Mouse (Mus musculus): Measurements from ENCODE around the gene Olfr801. TPM values are rescaled to one million over a fixed set of nuclear protein-coding genes. Genes with fewer than 3 reads are reported as not detected.

The Olfr801 gene
- not detected in 2 replicates for polyA plus RNA-seq (2016; fragmentation: Nextera tagmentation; extraction: Ambion mirVana)

GRCm38 (mm10) chr10:129673765-129674164 is at the start of gene Olfr801:
Gene Olfr801 (minus strand): TSS chr10:129673865.
- no peak within 1 kb of the TSS for H3K4me3 ChIP-seq
- 69% methylated on average over 1 of the region's 1 CpGs for WGBS

GRCm38 (mm10) chr10:129702910-129703309 is 29.2 kb upstream of the Olfr801 start, which contains the start of gene Olfr804:
Gene Olfr804 (plus strand): TSS chr10:129703210.
- Histone ChIP-seq H3K9ac (no peak within 1 kb of the TSS), H3K36me3 (no peaks in the 10 kb centered on the region), H3K27me3 (replicated peaks) (no peaks in the 10 kb centered on the region), H3K4me2 (replicated peaks) (no peak within 1 kb of the TSS), H3K9me3 (no peaks in the 10 kb centered on the region), H3K27ac (no peak within 1 kb of the TSS), H3K4me3 (no peak within 1 kb of the TSS), H3K4me1 (no peaks in the 10 kb centered on the region)
- no peak for ATAC-seq (ENCODE audit: low FRiP score, low read depth)

More at GRCm38 (mm10) chr10:129673765-129674164, at the start of gene Olfr801:
- Histone ChIP-seq H3K4me1 (no peaks in the 10 kb centered on the region), H3K27ac (no peak within 1 kb of the TSS), H3K4me2 (replicated peaks) (no peak within 1 kb of the TSS), H3K9me3 (no peaks in the 10 kb centered on the region), H3K27me3 (replicated peaks) (no peaks in the 10 kb centered on the region), H3K36me3 (no peaks in the 10 kb centered on the region), H3K9ac (no peak within 1 kb of the TSS)
- no peak for ATAC-seq (ENCODE audit: low FRiP score, low read depth)

GRCm38 (mm10) chr10:129694186-129694585 is 20.5 kb upstream of the Olfr801 start, which contains the start of gene Olfr803:
Gene Olfr803 (minus strand): TSS chr10:129694286.
- Histone ChIP-seq H3K27me3 (replicated peaks) (no peaks in the 10 kb centered on the region), H3K4me2 (replicated peaks) (no peak within 1 kb of the TSS), H3K27ac (no peak within 1 kb of the TSS), H3K4me1 (no peaks in the 10 kb centered on the region), H3K9me3 (no peaks in the 10 kb centered on the region), H3K4me3 (no peak within 1 kb of the TSS), H3K9ac (no peak within 1 kb of the TSS), H3K36me3 (no peaks in the 10 kb centered on the region)
- ATAC-seq (ENCODE audit: low FRiP score, low read depth), result no peak
- 86% methylated on average over 2 of the region's 2 CpGs for WGBS

DNA sequence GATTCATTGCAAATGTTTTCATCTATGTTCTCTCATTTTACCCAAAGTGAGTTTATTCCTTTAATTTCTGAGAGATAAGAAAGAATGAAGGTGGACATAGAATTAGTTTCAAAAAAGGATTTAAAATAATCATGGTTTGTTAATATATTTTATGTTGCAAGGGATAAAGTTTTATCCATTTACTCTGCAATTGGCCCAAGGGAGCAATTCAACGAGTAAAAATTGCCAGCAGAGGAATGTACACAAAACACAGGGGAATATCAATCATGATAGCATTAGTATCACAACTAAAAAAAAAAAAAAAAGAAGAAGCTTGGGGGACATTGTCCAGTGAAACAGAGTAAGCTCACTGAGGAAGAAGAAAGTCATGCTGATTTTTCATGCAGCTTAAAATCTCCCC is 14.4 kb upstream of the Olfr801 start, which contains the start of gene Olfr802:
Gene Olfr802 (minus strand): TSS at position 101 of the 400 bp plus-strand sequence.
- Histone ChIP-seq H3K4me3 (no peak within 1 kb of the TSS), H3K9ac (no peak within 1 kb of the TSS), H3K9me3 (no peaks in the 10 kb centered on the region), H3K27ac (no peak within 1 kb of the TSS), H3K27me3 (replicated peaks) (no peaks in the 10 kb centered on the region), H3K36me3 (no peaks in the 10 kb centered on the region), H3K4me1 (no peaks in the 10 kb centered on the region), H3K4me2 (replicated peaks) (no peak within 1 kb of the TSS)
- WGBS, result 60% methylated on average over 1 of the region's 1 CpGs
- ATAC-seq (ENCODE audit: low FRiP score, low read depth), result no peak

- ATAC-seq (ENCODE audit: low FRiP score, low read depth), result no peak
- H3K4me1 ChIP-seq, result no peaks in the 10 kb centered on the region
- no peaks in the 10 kb centered on the region for H3K27me3 ChIP-seq (replicated peaks)
- no peaks in the 10 kb centered on the region for H3K9me3 ChIP-seq
- no peak within 1 kb of the TSS for H3K9ac ChIP-seq
- no peaks in the 10 kb centered on the region for H3K36me3 ChIP-seq
- H3K27ac ChIP-seq, result no peak within 1 kb of the TSS
- H3K4me3 ChIP-seq, result no peak within 1 kb of the TSS
- no peak within 1 kb of the TSS for H3K4me2 ChIP-seq (replicated peaks)
Measured at GRCm38 (mm10) chr10:129657394-129657793, 16.3 kb downstream of the Olfr801 start, which contains the start of gene Olfr800. Gene Olfr800 (plus strand): TSS chr10:129657694.

DNA sequence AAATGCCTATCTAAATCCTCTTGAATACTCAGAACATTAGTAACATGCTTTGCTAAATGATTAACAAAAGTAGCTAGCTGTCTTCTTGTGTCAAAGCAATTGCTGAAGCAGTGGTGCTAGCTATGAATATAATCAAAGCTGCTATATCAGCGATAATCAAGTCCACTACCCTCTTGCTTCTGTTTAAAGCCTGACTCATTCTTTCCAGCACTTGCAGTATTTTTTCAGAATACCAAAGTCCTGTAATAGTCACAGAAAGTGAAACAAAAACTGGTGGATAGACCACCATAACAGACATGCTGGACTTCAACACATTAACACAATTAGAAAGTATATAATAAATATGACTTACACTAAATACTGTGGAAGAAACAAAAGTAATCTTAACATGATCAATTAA is 21.9 kb downstream of the Olfr801 start:
- no peaks in the 10 kb centered on the region for H3K4me1 ChIP-seq
- 85% methylated on average over 1 of the region's 1 CpGs for WGBS
- no peak overlapping the region for H3K4me2 ChIP-seq (replicated peaks)
- no peaks in the 10 kb centered on the region for H3K36me3 ChIP-seq
- ATAC-seq (ENCODE audit: low FRiP score, low read depth), result no peak
- H3K9ac ChIP-seq, result no peak overlapping the region
- no peaks in the 10 kb centered on the region for H3K27me3 ChIP-seq (replicated peaks)
- no peak overlapping the region for H3K4me3 ChIP-seq
- H3K27ac ChIP-seq, result no peak overlapping the region
- no peaks in the 10 kb centered on the region for H3K9me3 ChIP-seq

DNA sequence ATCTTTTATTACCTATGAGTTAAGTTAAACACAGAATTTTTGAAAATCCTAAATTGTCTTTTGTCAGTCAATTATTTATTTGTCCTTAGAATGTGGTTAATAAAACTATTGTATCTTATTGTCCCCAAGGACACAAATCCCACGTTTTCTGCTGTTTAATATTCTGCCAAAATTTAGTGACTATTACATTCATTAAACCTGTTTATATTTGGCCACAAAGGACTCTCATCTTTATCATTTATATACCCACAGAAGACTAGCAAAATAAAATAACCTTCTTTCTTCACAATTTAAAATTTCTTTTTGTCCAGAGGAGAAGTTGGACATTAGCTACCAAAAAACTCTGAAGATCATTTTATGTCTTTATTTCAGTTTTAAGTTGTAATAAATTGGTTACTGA is 36.5 kb downstream of the Olfr801 start, which contains the start of gene Olfr799:
Gene Olfr799 (plus strand): TSS at position 301 of the 400 bp plus-strand sequence.
- ATAC-seq (ENCODE audit: low FRiP score, low read depth), result no peak
- no peak within 1 kb of the TSS for H3K27ac ChIP-seq
- no peak within 1 kb of the TSS for H3K4me2 ChIP-seq (replicated peaks)
- no peaks in the 10 kb centered on the region for H3K4me1 ChIP-seq
- no peaks in the 10 kb centered on the region for H3K9me3 ChIP-seq
- H3K36me3 ChIP-seq, result no peaks in the 10 kb centered on the region
- H3K4me3 ChIP-seq, result no peak within 1 kb of the TSS
- no peak within 1 kb of the TSS for H3K9ac ChIP-seq
- WGBS, result 34% methylated on average over 1 of the region's 1 CpGs
- no peaks in the 10 kb centered on the region for H3K27me3 ChIP-seq (replicated peaks)

- Histone ChIP-seq H3K27me3 (replicated peaks) (no peaks in the 10 kb centered on the region), H3K4me1 (no peaks in the 10 kb centered on the region)
- ATAC-seq (ENCODE audit: low FRiP score, low read depth), result no peak
Measured at GRCm38 (mm10) chr10:129627834-129628233, 45.8 kb downstream of the Olfr801 start, which contains the start of gene Olfr798. Gene Olfr798 (minus strand): TSS chr10:129627934.

DNA sequence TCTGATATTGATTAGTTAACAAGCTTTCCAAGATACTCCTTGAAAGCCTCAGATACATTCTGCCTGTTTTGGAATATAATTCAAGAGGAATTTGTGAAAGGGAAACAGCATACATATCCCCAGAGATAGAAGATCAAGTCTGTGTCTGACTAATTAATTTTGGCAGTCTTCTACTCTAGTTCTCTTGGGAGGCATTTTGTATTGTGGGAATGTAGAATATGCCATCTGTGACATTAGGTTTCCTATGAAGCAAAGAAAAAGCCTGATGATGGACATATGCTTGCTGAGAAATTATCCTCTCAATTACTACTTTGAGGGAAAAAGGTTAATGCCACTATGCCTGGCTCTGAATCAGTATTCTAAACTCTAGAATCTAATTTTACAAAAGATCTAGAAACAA is 50.4 kb downstream of the Olfr801 start:
- H3K4me1 ChIP-seq, result no peaks in the 10 kb centered on the region
- no peak overlapping the region for H3K4me3 ChIP-seq
- H3K27me3 ChIP-seq (replicated peaks), result no peaks in the 10 kb centered on the region
- H3K27ac ChIP-seq, result no peak overlapping the region
- no peak overlapping the region for H3K9ac ChIP-seq
- H3K9me3 ChIP-seq, result no peaks in the 10 kb centered on the region
- H3K36me3 ChIP-seq, result no peaks in the 10 kb centered on the region
- no peak for ATAC-seq (ENCODE audit: low FRiP score, low read depth)
- H3K4me2 ChIP-seq (replicated peaks), result no peak overlapping the region

More at GRCm38 (mm10) chr10:129627834-129628233, 45.8 kb downstream of the Olfr801 start, which contains the start of gene Olfr798:
- Histone ChIP-seq H3K4me2 (replicated peaks) (no peak within 1 kb of the TSS), H3K36me3 (no peaks in the 10 kb centered on the region), H3K27ac (no peak within 1 kb of the TSS), H3K9me3 (no peaks in the 10 kb centered on the region), H3K9ac (no peak within 1 kb of the TSS), H3K4me3 (no peak within 1 kb of the TSS)
- 90% methylated on average over 1 of the region's 1 CpGs for WGBS

GRCm38 (mm10) chr10:129621724-129622123 is 51.9 kb downstream of the Olfr801 start:
- H3K27ac ChIP-seq, result no peak overlapping the region
- no peak overlapping the region for H3K4me2 ChIP-seq (replicated peaks)
- no peaks in the 10 kb centered on the region for H3K4me1 ChIP-seq
- 39% methylated on average over 1 of the region's 1 CpGs for WGBS
- no peak overlapping the region for H3K9ac ChIP-seq
- H3K36me3 ChIP-seq, result no peaks in the 10 kb centered on the region
- no peak overlapping the region for H3K4me3 ChIP-seq
- no peaks in the 10 kb centered on the region for H3K9me3 ChIP-seq
- ATAC-seq (ENCODE audit: low FRiP score, low read depth), result no peak
- H3K27me3 ChIP-seq (replicated peaks), result no peaks in the 10 kb centered on the region

Other genes starting within 250 kb of the Olfr801 start
- gene Olfr786, start 246.6 kb downstream of the Olfr801 start, polyA plus RNA-seq (2016; fragmentation: Nextera tagmentation; extraction: Ambion mirVana), result not detected in 2 replicates
- not detected in 2 replicates for gene Olfr787, start 212.0 kb downstream of the Olfr801 start, polyA plus RNA-seq (2016; fragmentation: Nextera tagmentation; extraction: Ambion mirVana)
- not detected in 2 replicates for gene Olfr788, start 202.9 kb downstream of the Olfr801 start, polyA plus RNA-seq (2016; fragmentation: Nextera tagmentation; extraction: Ambion mirVana)
- not detected in 2 replicates for gene Olfr789, start 189.1 kb downstream of the Olfr801 start, polyA plus RNA-seq (2016; fragmentation: Nextera tagmentation; extraction: Ambion mirVana)
- gene Olfr790, start 175.4 kb downstream of the Olfr801 start, polyA plus RNA-seq (2016; fragmentation: Nextera tagmentation; extraction: Ambion mirVana), result not detected in 2 replicates
- gene Olfr791, start 152.1 kb downstream of the Olfr801 start, polyA plus RNA-seq (2016; fragmentation: Nextera tagmentation; extraction: Ambion mirVana), result not detected in 2 replicates
- gene Olfr792, start 134.7 kb downstream of the Olfr801 start, polyA plus RNA-seq (2016; fragmentation: Nextera tagmentation; extraction: Ambion mirVana), result not detected in 2 replicates
- not detected in 2 replicates for gene Olfr794, start 106.2 kb downstream of the Olfr801 start, polyA plus RNA-seq (2016; fragmentation: Nextera tagmentation; extraction: Ambion mirVana)
- not detected in 2 replicates for gene Olfr796, start 61.3 kb downstream of the Olfr801 start, polyA plus RNA-seq (2016; fragmentation: Nextera tagmentation; extraction: Ambion mirVana)
- not detected in 2 replicates for gene Olfr798, start 45.9 kb downstream of the Olfr801 start, polyA plus RNA-seq (2016; fragmentation: Nextera tagmentation; extraction: Ambion mirVana)
- gene Olfr799, start 36.4 kb downstream of the Olfr801 start, polyA plus RNA-seq (2016; fragmentation: Nextera tagmentation; extraction: Ambion mirVana), result not detected in 2 replicates
- not detected in 2 replicates for gene Olfr800, start 16.2 kb downstream of the Olfr801 start, polyA plus RNA-seq (2016; fragmentation: Nextera tagmentation; extraction: Ambion mirVana)
- not detected in 2 replicates for gene Olfr802, start 14.3 kb upstream of the Olfr801 start, polyA plus RNA-seq (2016; fragmentation: Nextera tagmentation; extraction: Ambion mirVana)
- gene Olfr803, start 20.4 kb upstream of the Olfr801 start, polyA plus RNA-seq (2016; fragmentation: Nextera tagmentation; extraction: Ambion mirVana), result not detected in 2 replicates
- gene Olfr804, start 29.3 kb upstream of the Olfr801 start, polyA plus RNA-seq (2016; fragmentation: Nextera tagmentation; extraction: Ambion mirVana), result not detected in 2 replicates
- not detected in 2 replicates for gene Olfr805, start 55.5 kb upstream of the Olfr801 start, polyA plus RNA-seq (2016; fragmentation: Nextera tagmentation; extraction: Ambion mirVana)
- not detected in 2 replicates for gene Olfr806, start 68.1 kb upstream of the Olfr801 start, polyA plus RNA-seq (2016; fragmentation: Nextera tagmentation; extraction: Ambion mirVana)
- not detected in 2 replicates for gene Olfr807, start 83.9 kb upstream of the Olfr801 start, polyA plus RNA-seq (2016; fragmentation: Nextera tagmentation; extraction: Ambion mirVana)
- gene Olfr808, start 91.6 kb upstream of the Olfr801 start, polyA plus RNA-seq (2016; fragmentation: Nextera tagmentation; extraction: Ambion mirVana), result not detected in 2 replicates
- gene Olfr809, start 100.8 kb upstream of the Olfr801 start, polyA plus RNA-seq (2016; fragmentation: Nextera tagmentation; extraction: Ambion mirVana), result not detected in 2 replicates
- not detected in 2 replicates for gene Olfr810, start 121.1 kb upstream of the Olfr801 start, polyA plus RNA-seq (2016; fragmentation: Nextera tagmentation; extraction: Ambion mirVana)
- gene Olfr811, start 130.5 kb upstream of the Olfr801 start, polyA plus RNA-seq (2016; fragmentation: Nextera tagmentation; extraction: Ambion mirVana), result not detected in 2 replicates
- gene Olfr812, start 172.2 kb upstream of the Olfr801 start, polyA plus RNA-seq (2016; fragmentation: Nextera tagmentation; extraction: Ambion mirVana), result not detected in 2 replicates
- gene Olfr813, start 181.5 kb upstream of the Olfr801 start, polyA plus RNA-seq (2016; fragmentation: Nextera tagmentation; extraction: Ambion mirVana), result not detected in 2 replicates
- not detected in 2 replicates for gene Olfr814, start 206.0 kb upstream of the Olfr801 start, polyA plus RNA-seq (2016; fragmentation: Nextera tagmentation; extraction: Ambion mirVana)
- not detected in 2 replicates for gene Olfr815, start 232.0 kb upstream of the Olfr801 start, polyA plus RNA-seq (2016; fragmentation: Nextera tagmentation; extraction: Ambion mirVana)
- gene Olfr816, start 241.7 kb upstream of the Olfr801 start, polyA plus RNA-seq (2016; fragmentation: Nextera tagmentation; extraction: Ambion mirVana), result not detected in 2 replicates

Data from neural tube, embryonic 12.5 days (tissue).